Mouse (Mus musculus) CH12.LX (cell line): ENCODE measurements around the gene Hist1h2bk.

ENCODE experiments used
- CTCF ChIP-seq, 2 experiments: IDR thresholded peaks in 1 of 2; conservative IDR thresholded peaks in 1 of 2; 2 replicates each; pipeline ENCODE4 v1.5.1; 2011 to 2012; ENCODE audit warnings: low read depth in 2 of 2, low read length in 2 of 2, improper control_type of control experiment in 1 of 2, inconsistent platforms in 1 of 2, mild to moderate bottlenecking in 1 of 2, moderate library complexity in 1 of 2
- HCFC1 ChIP-seq: IDR thresholded peaks from 2 replicates; pipeline ENCODE4 v1.6.1; 2012; ENCODE audit warnings: low read depth, mild to moderate bottlenecking, inconsistent platforms, low read length, improper control_type of control experiment
- KAT2A ChIP-seq: IDR thresholded peaks from 2 replicates; pipeline ENCODE4 v1.6.1; 2012; ENCODE audit warnings: low read length, improper control_type of control experiment, inconsistent platforms; ENCODE audit not compliant: insufficient replicate concordance
- MXI1 ChIP-seq: IDR thresholded peaks from 2 replicates; pipeline ENCODE4 v1.6.1; 2011; ENCODE audit warnings: mild to moderate bottlenecking, low read depth, low read length, improper control_type of control experiment
- PAX5 ChIP-seq: IDR thresholded peaks from 2 replicates; pipeline ENCODE4 v1.6.1; 2012; ENCODE audit warnings: low read length, inconsistent platforms, mixed read lengths
- UBTF ChIP-seq: IDR thresholded peaks from 2 replicates; pipeline ENCODE4 v1.6.1; 2012; ENCODE audit warnings: low read depth, mild to moderate bottlenecking, inconsistent platforms, low read length, improper control_type of control experiment, moderate library complexity
- ZMIZ1 ChIP-seq: IDR thresholded peaks from 2 replicates; pipeline ENCODE4 v1.6.1; 2012; ENCODE audit warnings: low read depth, mild to moderate bottlenecking, inconsistent platforms, low read length, improper control_type of control experiment

DNA sequence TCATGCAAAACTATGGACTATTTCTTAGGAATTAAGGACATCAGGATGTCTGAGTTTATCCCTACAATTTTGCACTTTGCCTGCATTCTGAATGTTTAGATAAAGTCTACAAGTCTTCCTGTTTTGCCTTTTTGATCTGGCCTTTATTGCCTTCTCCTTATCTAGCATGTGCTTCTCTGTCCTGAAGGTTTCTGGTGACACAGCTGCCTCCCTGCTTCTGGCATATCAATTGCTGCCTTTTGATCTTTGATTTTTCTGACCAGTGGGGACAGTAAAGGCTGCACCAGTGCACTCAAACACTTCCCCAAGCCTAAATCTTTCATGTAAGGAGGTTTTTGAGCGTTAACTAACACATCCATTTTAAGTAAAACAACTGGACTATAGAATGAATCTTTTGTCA is 27.8 kb downstream of the Hist1h2bk start:
- TF ChIP-seq CTCF (conservative IDR thresholded peaks at IDR 0.05 in 1 of 2, IDR thresholded peaks at IDR 0.05 in 1 of 2; ENCODE audit: low read depth in 2 of 2, low read length in 2 of 2), result no peak
- no peak for TF ChIP-seq KAT2A
- no peak for TF ChIP-seq UBTF
- no peak for TF ChIP-seq ZMIZ1
- no peak for TF ChIP-seq HCFC1
- no peak for TF ChIP-seq PAX5
- no peak for TF ChIP-seq MXI1
